Mouse (Mus musculus) stomach, embryonic 14.5 days (tissue): ENCODE results near the gene Cd96. TPM values are rescaled to one million over a fixed set of nuclear protein-coding genes. Genes with fewer than 3 reads are reported as not detected.

Experiments used
- ATAC-seq: fragments of 200-750 bp; cut with Nextera tagmentation; 2 replicates; pipeline ENCODE4 v1.8.0; 2017; ENCODE audit warnings: low read depth, moderate TSS enrichment; ENCODE audit not compliant: insufficient number of reproducible peaks, insufficient read depth, low FRiP score
- H3K27ac ChIP-seq: fragments of 300-500 bp; sonication (generic); 2 replicates; pipeline ENCODE4 v1.5.1; 2014; ENCODE audit warnings: mild to moderate bottlenecking, low read length, moderate library complexity, mixed read lengths
- H3K27me3 ChIP-seq: fragments of 300-500 bp; sonication (generic); 2 replicates; pipeline ENCODE4 v1.6.1; 2014; ENCODE audit warnings: low read length, control low read depth, mixed read lengths; ENCODE audit not compliant: control insufficient read depth, insufficient read depth
- H3K36me3 ChIP-seq: fragments of 300-500 bp; sonication (generic); 2 replicates; pipeline ENCODE4 v1.6.1; 2014; ENCODE audit warnings: mild to moderate bottlenecking, control low read depth, low read length, moderate library complexity, mixed read lengths; ENCODE audit not compliant: control insufficient read depth, insufficient read depth
- H3K4me1 ChIP-seq: fragments of 300-500 bp; sonication (generic); 2 replicates; pipeline ENCODE4 v1.6.1; 2014; ENCODE audit warnings: low read length, control low read depth, mixed read lengths; ENCODE audit not compliant: control insufficient read depth, insufficient read depth
- H3K4me2 ChIP-seq: fragments of 300-500 bp; sonication (generic); replicated peaks from 2 replicates; pipeline ENCODE4 v1.6.1; 2014; ENCODE audit warnings: low read depth, low read length, control low read depth
- H3K4me3 ChIP-seq: fragments of 300-500 bp; sonication (generic); 2 replicates; pipeline ENCODE4 v1.5.1; 2014; ENCODE audit warnings: low read depth, low read length, control low read depth
- H3K9ac ChIP-seq: fragments of 300-500 bp; sonication (generic); replicated peaks from 2 replicates; pipeline ENCODE4 v1.6.1; 2014; ENCODE audit warnings: low read depth, mild to moderate bottlenecking, control low read depth, low read length, moderate library complexity, mixed read lengths
- H3K9me3 ChIP-seq: fragments of 300-500 bp; sonication (generic); 2 replicates; pipeline ENCODE4 v1.6.1; 2016; ENCODE audit warnings: low read depth, low read length, control low read depth; ENCODE audit not compliant: control insufficient read depth
- WGBS: fragments of 180-500 bp; shearing (Covaris S2); extraction: QIAGEN DNeasy Blood & Tissue Kit; methylation state at CpG from one replicate; pipeline ENCODE4 v1.1.7; 2014; 5-methylcytosine and 5-hydroxymethylcytosine counted together
- polyA plus RNA-seq: library from polyadenylated mRNA; unstranded; fragments of >200 nt; fragmentation: Nextera tagmentation; extraction: Ambion mirVana; gene quantifications from 2 replicates; pipeline ENCODE4 v1.2.1, GENCODE M21; 2014

Cd96 gene
- polyA plus RNA-seq, 1 experiment from 2014 or later = 0.19 TPM

- Histone ChIP-seq H3K36me3 (no peaks in the 10 kb centered on the region), H3K9me3 (no peaks in the 10 kb centered on the region), H3K4me1 (no peaks in the 10 kb centered on the region), H3K9ac (no peak overlapping the region), H3K4me2 (no peak overlapping the region), H3K27me3 (no peaks in the 10 kb centered on the region), H3K27ac (no peak overlapping the region), H3K4me3 (no peak overlapping the region)
- no peak for ATAC-seq
- 47% methylated on average over 10 of the region's 10 CpGs for WGBS
Observed at GRCm38 (mm10) chr16:45990901-45991676, 129.0 kb downstream of the Cd96 start.

GRCm38 (mm10) chr16:45986236-45986635 lies 133.8 kb downstream of the Cd96 start:
- no peaks in the 10 kb centered on the region for H3K27me3 ChIP-seq
- H3K9me3 ChIP-seq = no peaks in the 10 kb centered on the region
- ATAC-seq = no peak
- WGBS = 81% methylated on average over 1 of the region's 1 CpGs
- H3K36me3 ChIP-seq = no peaks in the 10 kb centered on the region
- no peak overlapping the region for H3K4me3 ChIP-seq
- H3K4me2 ChIP-seq = no peak overlapping the region
- no peak overlapping the region for H3K9ac ChIP-seq
- H3K4me1 ChIP-seq = no peaks in the 10 kb centered on the region
- no peak overlapping the region for H3K27ac ChIP-seq

Other genes with a start within 250 kb of the Cd96 start
- gene Phldb2, start 166.7 kb downstream of the Cd96 start, polyA plus RNA-seq = 29.7 and 31.2 TPM in 2 replicates
- gene Plcxd2, start 110.0 kb downstream of the Cd96 start, polyA plus RNA-seq = 1.0 and 1.2 TPM in 2 replicates
- gene Gm4737, start 34.8 kb upstream of the Cd96 start, polyA plus RNA-seq = 3.1 and 3.6 TPM in 2 replicates